Mouse (Mus musculus) embryonic facial prominence, embryonic 10.5 days (tissue): ENCODE data around the gene Plau. TPM values are rescaled to one million over a fixed set of nuclear protein-coding genes. Genes with fewer than 3 reads are reported as not detected.
A peak's percentile ranks its signal among the peaks of the same experiment; 100 is the strongest.

Source experiments
- DNase-seq: peaks from one replicate; pipeline ENCODE4 v3.0.0-alpha.2; 2017; ENCODE audit warnings: low spot score
- H3K27ac ChIP-seq: fragments of 300-500 bp; sonication (generic); replicated peaks from 2 replicates; pipeline ENCODE4 v1.5.1; 2016; ENCODE audit warnings: mild to moderate bottlenecking
- H3K27me3 ChIP-seq: fragments of 300-500 bp; sonication (generic); replicated peaks from 2 replicates; pipeline ENCODE4 v1.6.1; 2016; ENCODE audit warnings: low read depth, mild to moderate bottlenecking; ENCODE audit not compliant: poor library complexity, severe bottlenecking
- H3K36me3 ChIP-seq: fragments of 300-500 bp; sonication (generic); replicated peaks from 2 replicates; pipeline ENCODE4 v1.6.1; 2016; ENCODE audit warnings: mild to moderate bottlenecking, moderate library complexity
- H3K4me1 ChIP-seq: fragments of 300-500 bp; sonication (generic); 2 replicates; pipeline ENCODE4 v1.6.1; 2016
- H3K4me3 ChIP-seq: fragments of 300-500 bp; sonication (generic); 2 replicates; pipeline ENCODE4 v1.5.1; 2016; ENCODE audit warnings: mild to moderate bottlenecking, moderate library complexity
- H3K9me3 ChIP-seq: fragments of 300-500 bp; sonication (generic); 2 replicates; pipeline ENCODE4 v1.6.1; 2016; ENCODE audit warnings: mild to moderate bottlenecking
- WGBS: fragments of 180-500 bp; shearing (Covaris S2); methylation state at CpG from one replicate; pipeline ENCODE4 v1.1.7; 2016; 5-methylcytosine and 5-hydroxymethylcytosine counted together
- polyA plus RNA-seq: library from polyadenylated mRNA; unstranded; fragments of >200 nt; fragmentation: Nextera tagmentation; extraction: Ambion mirVana; gene quantifications from 2 replicates; pipeline ENCODE4 v1.2.1, GENCODE M21; 2016

Gene Plau
- polyA plus RNA-seq, 1 experiment from 2014 or later: 1.0 TPM

- peak overlapping the region; percentile 96 for H3K4me3 ChIP-seq
- no peaks in the 10 kb centered on the region for H3K9me3 ChIP-seq
- peak overlapping the region; percentile 25; the same call in 1 of the 2 replicates for H3K27ac ChIP-seq
- H3K36me3 ChIP-seq: peaks cover 18% of the 10 kb centered on the region
- peaks cover 55% of the 10 kb centered on the region for H3K4me1 ChIP-seq
- no peak for DNase-seq
- H3K27me3 ChIP-seq: peaks cover 8% of the 10 kb centered on the region; the same call in 1 of the 2 replicates
- WGBS: 36% methylated on average over 9 of the region's 9 CpGs
These were observed 40.9 kb upstream of the Plau start for GRCm38 (mm10) chr14:20795423-20796152.

GRCm38 (mm10) chr14:20796170-20796569 lies 40.3 kb upstream of the Plau start:
- Histone ChIP-seq H3K4me1 (peaks cover 52% of the 10 kb centered on the region), H3K4me3 (no peak overlapping the region), H3K27ac (0 out of 2 replicates have a peak overlapping the region, but pooled peaks have one; percentile 25), H3K9me3 (no peaks in the 10 kb centered on the region), H3K27me3 (peaks cover 8% of the 10 kb centered on the region; the same call in 1 of the 2 replicates), H3K36me3 (peaks cover 12% of the 10 kb centered on the region)
- DNase-seq: no peak
- 66% methylated on average over 8 of the region's 8 CpGs for WGBS

- WGBS: 68% methylated on average over 8 of the region's 8 CpGs
- Histone ChIP-seq H3K9me3 (no peaks in the 10 kb centered on the region), H3K4me3 (no peak overlapping the region), H3K27ac (no peak overlapping the region), H3K36me3 (peaks cover 8% of the 10 kb centered on the region), H3K27me3 (peaks cover 8% of the 10 kb centered on the region; the same call in 1 of the 2 replicates), H3K4me1 (peaks cover 47% of the 10 kb centered on the region)
- no peak for DNase-seq
These were observed 39.8 kb upstream of the Plau start for GRCm38 (mm10) chr14:20796643-20797042.

- DNase-seq: no peak
- Histone ChIP-seq H3K9me3 (no peaks in the 10 kb centered on the region), H3K4me1 (peaks cover 31% of the 10 kb centered on the region), H3K4me3 (peak overlapping the region; percentile 13; the same call in 1 of the 2 replicates), H3K27ac (no peak overlapping the region), H3K27me3 (peaks cover 8% of the 10 kb centered on the region; the same call in 1 of the 2 replicates), H3K36me3 (no peaks in the 10 kb centered on the region)
- 80% methylated on average over 6 of the region's 6 CpGs for WGBS
These were observed 38.2 kb upstream of the Plau start for GRCm38 (mm10) chr14:20798300-20798699.

- H3K4me3 ChIP-seq: peak overlapping the region; percentile 13; the same call in 1 of the 2 replicates
- WGBS: 7% methylated on average over 7 of the region's 7 CpGs
- no peaks in the 10 kb centered on the region for H3K9me3 ChIP-seq
- peaks cover 8% of the 10 kb centered on the region; the same call in 1 of the 2 replicates for H3K27me3 ChIP-seq
- no peaks in the 10 kb centered on the region for H3K36me3 ChIP-seq
- H3K27ac ChIP-seq: no peak overlapping the region
- H3K4me1 ChIP-seq: peaks cover 30% of the 10 kb centered on the region
- DNase-seq: peak; percentile 89
These were observed 37.7 kb upstream of the Plau start for GRCm38 (mm10) chr14:20798761-20799160.

- Histone ChIP-seq H3K4me1 (peaks cover 8% of the 10 kb centered on the region; the same call in 1 of the 2 replicates), H3K27me3 (peaks cover 2% of the 10 kb centered on the region; the same call in 1 of the 2 replicates), H3K36me3 (no peaks in the 10 kb centered on the region), H3K27ac (no peak overlapping the region), H3K9me3 (no peaks in the 10 kb centered on the region), H3K4me3 (no peak overlapping the region)
- no peak for DNase-seq
- WGBS: 42% methylated on average over 2 of the region's 2 CpGs
These were observed 33.4 kb upstream of the Plau start for GRCm38 (mm10) chr14:20802926-20803605.

GRCm38 (mm10) chr14:20803606-20803938 lies 32.9 kb upstream of the Plau start:
- peak; percentile 79 for DNase-seq
- Histone ChIP-seq H3K36me3 (no peaks in the 10 kb centered on the region), H3K4me3 (no peak overlapping the region), H3K9me3 (no peaks in the 10 kb centered on the region), H3K27me3 (no peaks in the 10 kb centered on the region), H3K4me1 (peaks cover 6% of the 10 kb centered on the region; the same call in 1 of the 2 replicates), H3K27ac (no peak overlapping the region)
- 4% methylated on average over 7 of the region's 7 CpGs for WGBS

- Histone ChIP-seq H3K27me3 (no peaks in the 10 kb centered on the region), H3K27ac (no peak overlapping the region), H3K9me3 (no peaks in the 10 kb centered on the region), H3K36me3 (no peaks in the 10 kb centered on the region), H3K4me1 (peaks cover 8% of the 10 kb centered on the region; the same call in 1 of the 2 replicates), H3K4me3 (no peak overlapping the region)
- 62% methylated on average over 5 of the region's 5 CpGs for WGBS
- no peak for DNase-seq
These were observed 32.0 kb upstream of the Plau start for GRCm38 (mm10) chr14:20804481-20804880.

GRCm38 (mm10) chr14:20804964-20805672 lies 31.3 kb upstream of the Plau start:
- H3K27ac ChIP-seq: peak overlapping the region; percentile 19; the same call in 1 of the 2 replicates
- H3K36me3 ChIP-seq: no peaks in the 10 kb centered on the region
- 83% methylated on average over 9 of the region's 9 CpGs for WGBS
- no peak overlapping the region for H3K4me3 ChIP-seq
- no peak for DNase-seq
- H3K27me3 ChIP-seq: no peaks in the 10 kb centered on the region
- no peaks in the 10 kb centered on the region for H3K9me3 ChIP-seq
- H3K4me1 ChIP-seq: peaks cover 9% of the 10 kb centered on the region; the same call in 1 of the 2 replicates

- no peak for DNase-seq
- WGBS: 85% methylated on average over 14 of the region's 14 CpGs
- no peak overlapping the region for H3K27ac ChIP-seq
These were observed 30.2 kb upstream of the Plau start for GRCm38 (mm10) chr14:20806116-20806840.

GRCm38 (mm10) chr14:20809349-20809748 lies 27.1 kb upstream of the Plau start:
- H3K27me3 ChIP-seq: no peaks in the 10 kb centered on the region
- H3K4me1 ChIP-seq: peaks cover 9% of the 10 kb centered on the region; the same call in 1 of the 2 replicates
- H3K4me3 ChIP-seq: no peak overlapping the region
- no peak overlapping the region for H3K27ac ChIP-seq
- no peaks in the 10 kb centered on the region for H3K36me3 ChIP-seq
- WGBS: 81% methylated on average over 4 of the region's 4 CpGs
- H3K9me3 ChIP-seq: no peaks in the 10 kb centered on the region
- no peak for DNase-seq

More at GRCm38 (mm10) chr14:20806116-20806840, 30.2 kb upstream of the Plau start:
- Histone ChIP-seq H3K36me3 (no peaks in the 10 kb centered on the region), H3K4me1 (peaks cover 9% of the 10 kb centered on the region; the same call in 1 of the 2 replicates), H3K9me3 (no peaks in the 10 kb centered on the region), H3K4me3 (no peak overlapping the region), H3K27me3 (no peaks in the 10 kb centered on the region)

- DNase-seq: no peak
- Histone ChIP-seq H3K36me3 (no peaks in the 10 kb centered on the region), H3K9me3 (no peaks in the 10 kb centered on the region), H3K27me3 (no peaks in the 10 kb centered on the region), H3K4me3 (no peak overlapping the region), H3K4me1 (peaks cover 9% of the 10 kb centered on the region; the same call in 1 of the 2 replicates), H3K27ac (no peak overlapping the region)
These were observed 26.6 kb upstream of the Plau start for GRCm38 (mm10) chr14:20809820-20810219.
